Mouse (Mus musculus): ENCODE data around the gene Nup160. TPM values are rescaled to one million over a fixed set of nuclear protein-coding genes. Genes with fewer than 3 reads are reported as not detected.

Nup160 gene
- total RNA-seq, 1 experiment from 2014 or later = 49.7 TPM

DNA sequence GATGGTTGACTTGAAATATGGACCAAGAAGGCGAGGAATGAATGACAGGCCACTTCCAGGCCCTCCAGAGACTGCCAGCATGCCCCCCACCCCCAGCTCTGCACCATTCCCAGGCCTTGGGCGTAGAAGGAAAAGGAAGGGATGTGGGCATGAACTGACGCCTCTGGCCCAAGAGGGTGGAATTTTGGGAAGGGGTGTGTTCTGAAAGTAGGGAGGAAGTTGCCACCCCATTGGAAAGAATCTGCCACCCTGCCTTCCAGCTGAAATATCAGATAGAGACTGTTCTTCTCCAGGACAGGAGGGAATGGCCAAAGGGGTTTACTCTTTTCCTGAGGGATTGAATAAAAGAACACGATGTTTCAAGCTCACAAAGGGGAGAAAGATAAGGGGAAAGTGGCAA is 18.4 kb upstream of the Nup160 start:
- ATAC-seq (replicated peaks in 1 of 2; ENCODE audit: insufficient read depth in 1 of 2, low FRiP score in 2 of 2, low TSS enrichment in 1 of 2, low read depth in 1 of 2, poor library complexity in 2 of 2, severe bottlenecking in 2 of 2) = no peak

DNA sequence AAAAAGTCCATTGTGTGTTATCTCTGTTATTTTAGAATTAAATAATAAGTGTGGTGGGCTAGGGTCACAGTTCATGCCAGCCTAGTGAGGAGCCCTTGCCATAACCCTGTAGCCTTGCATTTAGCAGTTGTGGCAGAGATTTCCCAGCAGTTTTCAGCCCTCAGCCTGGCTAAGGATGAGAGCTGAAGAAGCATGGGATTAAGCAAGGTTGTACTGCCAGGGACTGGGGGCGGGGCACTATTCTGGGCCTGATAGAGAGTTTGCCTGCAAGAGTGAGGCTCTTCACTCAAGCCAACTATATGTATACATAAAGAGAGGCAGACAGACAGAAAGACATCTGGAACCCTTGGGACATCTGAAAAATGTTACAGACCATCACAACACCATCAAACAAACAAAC is 18.0 kb upstream of the Nup160 start:
- no peak for ATAC-seq (replicated peaks in 1 of 2; ENCODE audit: insufficient read depth in 1 of 2, low FRiP score in 2 of 2, low TSS enrichment in 1 of 2, low read depth in 1 of 2, poor library complexity in 2 of 2, severe bottlenecking in 2 of 2)

GRCm38 (mm10) chr2:90659639-90660038 is 17.4 kb upstream of the Nup160 start:
- ATAC-seq (replicated peaks in 1 of 2; ENCODE audit: insufficient read depth in 1 of 2, low FRiP score in 2 of 2, low TSS enrichment in 1 of 2, low read depth in 1 of 2, poor library complexity in 2 of 2, severe bottlenecking in 2 of 2) = no peak

GRCm38 (mm10) chr2:90660947-90661346 is 16.1 kb upstream of the Nup160 start:
- ATAC-seq (replicated peaks in 1 of 2; ENCODE audit: insufficient read depth in 1 of 2, low FRiP score in 2 of 2, low TSS enrichment in 1 of 2, low read depth in 1 of 2, poor library complexity in 2 of 2, severe bottlenecking in 2 of 2) = no peak

- ATAC-seq (replicated peaks in 1 of 2; ENCODE audit: insufficient read depth in 1 of 2, low FRiP score in 2 of 2, low TSS enrichment in 1 of 2, low read depth in 1 of 2, poor library complexity in 2 of 2, severe bottlenecking in 2 of 2) = peak in 1 of 2 experiments; percentile 64; a peak in 2 of 4 replicates
These were observed 15.6 kb upstream of the Nup160 start for GRCm38 (mm10) chr2:90661426-90661825.

DNA sequence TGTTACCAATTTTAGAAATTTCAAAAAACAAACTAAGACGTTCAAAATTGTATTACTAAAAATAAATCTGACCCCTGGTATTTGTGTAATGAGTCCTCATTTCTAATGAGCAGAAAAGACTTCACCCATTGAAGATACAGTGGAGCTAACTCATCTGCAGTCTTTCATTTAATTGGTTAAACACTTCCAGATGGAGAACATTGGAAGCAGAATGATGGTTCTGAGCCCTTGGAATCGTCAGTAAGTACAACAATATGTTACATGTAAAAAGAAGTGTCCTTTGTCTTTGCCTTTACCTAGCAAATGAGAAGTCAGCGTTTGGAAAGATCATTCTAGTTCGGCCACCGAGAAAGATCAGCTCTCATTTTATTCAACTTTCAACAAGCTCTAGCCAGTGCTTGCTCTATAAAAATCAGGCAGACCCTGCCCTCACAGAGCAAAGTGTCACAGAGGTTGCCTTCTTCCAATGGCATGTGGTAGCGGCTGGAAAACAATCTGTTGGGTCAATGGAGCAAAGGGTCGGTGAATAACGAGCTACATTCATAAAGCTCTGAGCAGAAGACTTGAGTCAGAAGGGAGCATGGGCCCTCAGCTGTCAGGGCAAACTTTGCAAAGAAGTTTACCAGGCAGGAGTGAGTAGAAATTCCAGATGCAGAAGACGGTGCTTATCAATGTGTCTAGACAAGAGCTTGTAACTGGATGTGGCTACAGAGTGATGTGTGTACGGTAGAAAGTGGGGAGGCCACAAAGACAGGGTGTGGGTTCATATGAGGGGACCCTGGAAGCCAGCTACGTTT is 10.2 kb upstream of the Nup160 start:
- no peak for ATAC-seq (replicated peaks in 1 of 2; ENCODE audit: insufficient read depth in 1 of 2, low FRiP score in 2 of 2, low TSS enrichment in 1 of 2, low read depth in 1 of 2, poor library complexity in 2 of 2, severe bottlenecking in 2 of 2)

GRCm38 (mm10) chr2:90667388-90668265 is 9.4 kb upstream of the Nup160 start:
- peak; percentile 77 to 81 for ATAC-seq (replicated peaks in 1 of 2; ENCODE audit: insufficient read depth in 1 of 2, low FRiP score in 2 of 2, low TSS enrichment in 1 of 2, low read depth in 1 of 2, poor library complexity in 2 of 2, severe bottlenecking in 2 of 2)

- ATAC-seq (replicated peaks in 1 of 2; ENCODE audit: insufficient read depth in 1 of 2, low FRiP score in 2 of 2, low TSS enrichment in 1 of 2, low read depth in 1 of 2, poor library complexity in 2 of 2, severe bottlenecking in 2 of 2) = no peak
These were observed 6.7 kb upstream of the Nup160 start for GRCm38 (mm10) chr2:90670343-90670742.

DNA sequence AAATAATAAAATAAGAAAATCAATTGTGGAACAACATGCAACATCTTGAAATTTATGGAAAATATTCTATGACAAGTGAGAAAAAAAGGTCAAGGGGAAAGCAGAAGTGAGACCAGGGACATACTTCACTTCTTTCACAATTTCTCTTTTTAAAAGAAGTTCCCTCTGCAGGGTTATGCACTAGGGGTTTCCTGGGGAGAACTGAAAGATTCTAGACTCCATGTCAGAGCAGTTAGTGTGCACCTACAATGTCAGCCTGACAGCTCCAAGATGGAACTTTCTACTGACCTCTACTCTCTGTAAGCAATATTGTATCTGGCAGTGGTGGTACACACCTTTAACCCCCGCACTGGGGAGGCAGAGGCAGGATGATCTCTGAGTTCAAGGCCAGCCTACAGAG is 3.7 kb upstream of the Nup160 start:
- peak; percentile 77 to 80; a peak in 3 of 4 replicates for ATAC-seq (replicated peaks in 1 of 2; ENCODE audit: insufficient read depth in 1 of 2, low FRiP score in 2 of 2, low TSS enrichment in 1 of 2, low read depth in 1 of 2, poor library complexity in 2 of 2, severe bottlenecking in 2 of 2)

DNA sequence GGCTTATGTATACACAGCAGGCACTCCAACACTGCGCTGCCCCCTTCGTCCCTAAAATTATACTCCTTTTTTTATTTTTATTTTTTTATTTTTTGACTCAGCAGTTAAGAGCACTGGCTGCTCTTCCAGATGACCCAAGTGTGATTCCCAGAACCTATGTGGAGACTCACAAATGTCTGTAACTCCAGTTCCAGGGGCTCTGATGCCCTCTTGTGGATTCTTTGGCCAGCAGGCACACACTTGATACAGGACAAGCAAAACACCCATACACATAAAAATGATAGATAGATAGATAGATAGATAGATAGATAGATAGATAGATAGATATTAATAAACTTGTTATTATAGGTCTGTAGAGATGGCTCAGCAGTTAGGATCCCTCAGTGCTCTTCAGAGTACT is 2.5 kb upstream of the Nup160 start:
- ATAC-seq (replicated peaks in 1 of 2; ENCODE audit: insufficient read depth in 1 of 2, low FRiP score in 2 of 2, low TSS enrichment in 1 of 2, low read depth in 1 of 2, poor library complexity in 2 of 2, severe bottlenecking in 2 of 2) = no peak

GRCm38 (mm10) chr2:90675488-90675887 is 1.5 kb upstream of the Nup160 start:
- no peak for ATAC-seq (replicated peaks in 1 of 2; ENCODE audit: insufficient read depth in 1 of 2, low FRiP score in 2 of 2, low TSS enrichment in 1 of 2, low read depth in 1 of 2, poor library complexity in 2 of 2, severe bottlenecking in 2 of 2)

DNA sequence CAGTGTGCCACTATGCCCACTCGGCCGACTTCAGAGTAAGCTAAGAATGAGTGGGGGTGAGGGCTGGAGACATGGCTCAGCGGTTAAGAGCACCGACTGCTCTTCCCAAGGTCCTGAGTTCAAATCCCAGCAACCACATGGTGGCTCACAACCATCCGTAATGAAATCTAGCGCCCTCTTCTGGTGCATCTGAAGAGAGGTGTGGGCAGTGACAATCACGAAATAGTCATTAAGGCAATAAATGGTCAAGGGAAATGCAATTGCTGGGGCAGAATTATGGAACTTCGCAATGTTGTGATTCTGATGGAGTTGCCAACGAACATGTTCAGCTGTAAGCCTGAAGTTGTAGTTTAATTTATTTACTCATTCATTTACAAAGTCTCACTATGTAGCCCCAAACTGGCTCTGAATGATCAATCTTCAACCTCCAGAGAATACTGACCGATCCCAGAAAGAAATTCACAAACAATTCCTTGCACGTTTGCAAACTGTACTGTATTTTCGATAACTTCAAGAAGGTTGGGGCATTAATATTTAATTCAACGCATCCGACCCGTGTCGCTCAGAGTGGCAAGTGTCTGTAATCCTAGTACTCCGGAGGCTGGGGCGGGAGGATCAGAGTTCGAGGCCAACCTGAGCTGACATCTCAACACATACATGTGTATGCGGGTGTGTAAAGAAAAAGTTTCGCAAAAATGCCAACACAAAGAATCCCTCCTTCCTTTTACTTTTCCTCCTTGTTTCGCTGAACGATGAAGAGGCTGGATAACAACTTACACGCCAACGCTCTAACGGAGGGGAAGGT is 1.4 kb downstream of the Nup160 start:
- 0 out of 4 replicates have a peak, but pooled peaks of 1 of the 2 experiments have one; percentile 5 for ATAC-seq (replicated peaks in 1 of 2; ENCODE audit: insufficient read depth in 1 of 2, low FRiP score in 2 of 2, low TSS enrichment in 1 of 2, low read depth in 1 of 2, poor library complexity in 2 of 2, severe bottlenecking in 2 of 2)

DNA sequence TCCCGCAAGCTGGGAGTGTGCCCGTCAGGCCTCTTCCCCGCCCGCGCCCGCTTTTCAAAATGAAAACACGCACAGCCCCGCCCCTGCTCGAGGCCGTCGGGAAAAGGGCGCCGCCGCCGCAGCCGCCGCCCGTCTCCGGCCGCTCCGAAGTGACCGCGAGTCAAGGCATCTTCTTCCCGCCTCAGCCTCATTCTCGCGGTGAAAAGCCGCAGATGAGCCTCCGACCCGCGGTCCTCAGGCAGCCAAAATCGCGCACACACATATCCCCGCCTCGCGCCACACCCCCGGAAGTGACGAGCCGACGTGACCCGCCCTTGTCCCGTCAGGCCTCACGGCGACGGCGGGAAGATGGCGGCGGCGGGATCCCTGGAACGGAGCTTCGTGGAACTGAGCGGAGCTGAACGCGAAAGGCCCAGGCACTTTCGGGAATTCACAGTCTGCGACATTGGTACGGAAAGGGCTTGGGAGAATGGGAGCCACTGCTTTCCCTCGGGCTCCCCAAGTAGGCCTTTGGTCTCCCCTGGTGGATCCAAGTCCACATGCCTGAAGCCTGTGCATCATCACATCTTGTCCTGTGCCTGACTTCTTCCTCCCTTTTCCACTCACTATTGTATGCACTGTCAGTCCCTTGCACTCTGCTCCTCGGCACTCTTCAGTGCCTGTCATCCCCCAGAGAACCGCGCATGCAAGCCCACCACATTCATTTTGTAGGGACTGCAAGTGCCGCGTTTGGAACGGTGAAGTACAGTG is 2.2 kb downstream of the Nup160 start:
- peak; percentile 85 to 98 for ATAC-seq (replicated peaks in 1 of 2; ENCODE audit: insufficient read depth in 1 of 2, low FRiP score in 2 of 2, low TSS enrichment in 1 of 2, low read depth in 1 of 2, poor library complexity in 2 of 2, severe bottlenecking in 2 of 2)

DNA sequence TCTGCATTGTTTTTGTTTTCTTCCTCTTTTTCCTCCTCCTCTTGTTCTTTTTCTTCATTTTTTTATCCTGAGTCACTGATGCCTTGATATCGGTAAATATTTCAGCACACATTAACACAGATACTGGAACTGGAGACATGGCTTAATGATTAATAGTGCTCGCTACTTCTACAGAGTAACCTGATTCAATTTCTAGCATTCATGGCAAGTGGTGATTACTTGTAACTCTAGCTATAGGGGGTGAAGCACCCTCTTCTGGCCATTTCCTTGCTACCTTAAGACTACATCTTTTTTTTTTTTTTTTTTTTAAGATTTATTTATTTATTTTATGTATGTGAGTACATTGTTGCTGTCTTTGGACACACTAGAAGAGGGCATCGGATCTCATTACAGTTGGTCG is 23.9 kb downstream of the Nup160 start:
- no peak for ATAC-seq (replicated peaks in 1 of 2; ENCODE audit: insufficient read depth in 1 of 2, low FRiP score in 2 of 2, low TSS enrichment in 1 of 2, low read depth in 1 of 2, poor library complexity in 2 of 2, severe bottlenecking in 2 of 2)

DNA sequence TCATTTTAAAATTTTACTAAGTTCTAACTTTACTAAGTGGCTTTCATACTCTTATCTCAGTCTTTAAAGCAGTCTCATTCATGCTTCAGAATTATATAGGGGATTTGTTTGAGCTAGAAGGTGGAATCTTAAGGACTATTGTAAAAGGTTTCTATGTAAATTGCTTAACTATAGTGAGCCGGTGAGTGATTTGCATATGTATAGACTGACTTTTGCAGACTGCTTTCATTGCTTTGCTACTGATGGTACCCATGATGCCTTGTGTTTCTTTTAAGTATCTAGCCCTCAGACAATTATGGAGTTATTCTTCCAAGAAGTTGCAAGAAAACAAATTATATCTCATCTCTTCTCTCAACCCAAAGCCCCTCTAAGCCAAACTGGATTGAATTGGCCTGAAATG is 31.5 kb downstream of the Nup160 start:
- no peak for ATAC-seq (replicated peaks in 1 of 2; ENCODE audit: insufficient read depth in 1 of 2, low FRiP score in 2 of 2, low TSS enrichment in 1 of 2, low read depth in 1 of 2, poor library complexity in 2 of 2, severe bottlenecking in 2 of 2)

GRCm38 (mm10) chr2:90715555-90716092 is 38.6 kb downstream of the Nup160 start:
- ATAC-seq (replicated peaks in 1 of 2; ENCODE audit: insufficient read depth in 1 of 2, low FRiP score in 2 of 2, low TSS enrichment in 1 of 2, low read depth in 1 of 2, poor library complexity in 2 of 2, severe bottlenecking in 2 of 2) = no peak; a peak in 1 of 4 replicates

- ATAC-seq (replicated peaks in 1 of 2; ENCODE audit: insufficient read depth in 1 of 2, low FRiP score in 2 of 2, low TSS enrichment in 1 of 2, low read depth in 1 of 2, poor library complexity in 2 of 2, severe bottlenecking in 2 of 2) = no peak
These were observed 40.4 kb downstream of the Nup160 start for GRCm38 (mm10) chr2:90717366-90717765.
